Mouse (Mus musculus) layer of hippocampus, adult 11-12 months (tissue): Measurements from ENCODE around the gene Clec1b.
A peak's percentile ranks its signal among the peaks of the same experiment; 100 is the strongest.

ENCODE experiments used
- DNase-seq: peaks from one replicate; pipeline ENCODE4 v3.0.0; 2022; ENCODE audit warnings: low spot score

Clec1b gene

DNA sequence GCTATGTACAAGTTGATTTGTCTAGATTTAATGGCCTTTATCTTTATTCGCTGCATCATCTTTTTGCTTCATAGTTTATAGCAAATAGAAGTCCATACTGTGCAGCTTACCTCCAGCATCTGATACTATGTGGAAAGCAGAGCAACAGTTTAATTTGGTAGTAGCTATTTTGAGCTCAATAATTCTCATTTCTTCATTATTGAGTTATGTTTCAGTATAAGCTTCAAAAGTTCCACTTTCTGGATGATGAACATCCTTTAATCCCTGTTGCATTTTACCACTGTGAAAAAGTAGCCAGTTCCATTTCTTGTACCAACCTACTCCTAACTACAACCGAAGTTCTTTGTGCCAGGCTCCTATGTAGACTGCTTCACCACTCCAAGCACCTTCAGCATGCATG lies 11.5 kb downstream of the Clec1b start, which contains the start of gene Clec9a:
Gene Clec9a, plus strand, starts transcription at position 301 of the 400 bp plus-strand sequence.
- DNase-seq = no peak

DNA sequence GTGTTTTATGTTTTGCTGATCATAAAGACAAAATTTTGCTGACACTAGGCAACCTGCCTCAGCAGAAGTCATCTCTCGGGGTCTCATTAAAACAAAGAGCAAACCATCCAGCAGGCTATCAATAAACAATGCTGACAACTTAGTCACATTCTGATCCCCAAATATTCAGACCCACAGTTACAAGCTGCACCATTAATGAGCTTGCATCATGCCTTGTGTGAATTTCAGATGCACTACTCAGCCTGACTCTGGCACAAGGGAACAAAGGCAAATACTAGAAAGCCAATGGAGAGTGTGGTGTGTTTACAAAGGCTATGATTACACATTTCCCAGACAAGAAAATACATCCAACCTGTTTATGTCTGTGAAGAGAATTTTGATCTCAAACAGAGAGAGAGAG lies 17.1 kb downstream of the Clec1b start:
- no peak for DNase-seq

DNA sequence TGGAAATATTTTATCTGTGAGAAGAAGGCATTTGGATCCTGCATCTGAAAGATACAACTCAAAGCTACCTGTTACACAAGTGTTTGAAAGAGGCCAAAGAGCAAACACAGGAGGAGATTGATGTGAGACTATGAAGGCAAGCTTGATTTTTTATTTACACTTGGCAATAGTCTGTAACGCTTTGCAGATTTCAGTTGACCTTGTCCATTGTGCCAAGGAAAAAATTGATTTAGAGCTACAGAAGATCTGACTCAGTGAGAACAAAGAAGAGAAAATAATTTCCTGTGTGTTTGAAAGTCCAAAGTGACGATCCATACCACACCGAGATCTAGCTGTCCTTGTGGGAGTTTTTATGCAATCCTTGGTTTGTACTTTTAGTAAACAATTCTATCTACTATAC lies 25.2 kb downstream of the Clec1b start:
- no peak for DNase-seq

DNA sequence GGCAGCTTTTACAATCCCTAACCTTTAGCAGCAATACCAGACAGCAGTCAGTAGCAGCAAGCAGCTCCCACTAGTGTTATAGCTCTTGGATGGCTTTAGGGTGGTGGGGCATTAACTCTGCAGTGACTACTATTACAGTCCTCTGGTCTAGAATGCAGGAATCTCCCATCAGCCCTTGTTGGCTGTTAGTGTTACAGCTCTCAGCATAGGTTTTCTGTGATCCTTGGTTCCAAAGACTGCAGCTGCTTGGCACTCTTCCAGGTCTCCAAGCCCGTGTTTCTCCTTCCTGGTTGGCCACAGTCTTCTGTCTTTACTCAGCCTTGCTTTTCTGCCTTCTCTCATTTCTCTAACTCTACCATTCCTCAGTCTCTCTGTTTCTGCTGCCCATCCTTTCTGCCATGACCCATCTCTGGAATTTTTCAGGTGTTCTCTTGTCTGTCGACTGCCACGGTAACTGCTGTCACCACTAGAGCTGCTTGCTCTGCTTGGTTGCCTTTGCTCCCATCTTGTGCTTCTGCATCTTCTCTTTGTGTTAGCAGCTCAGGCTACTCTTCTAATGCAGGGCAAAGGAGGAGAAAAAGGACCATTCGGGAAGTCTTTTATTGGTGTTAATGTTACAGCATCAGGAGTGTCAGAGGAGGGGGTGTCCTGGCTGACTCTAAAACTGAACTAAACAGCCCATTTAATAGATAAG lies 26.1 kb downstream of the Clec1b start:
- no peak for DNase-seq

DNA sequence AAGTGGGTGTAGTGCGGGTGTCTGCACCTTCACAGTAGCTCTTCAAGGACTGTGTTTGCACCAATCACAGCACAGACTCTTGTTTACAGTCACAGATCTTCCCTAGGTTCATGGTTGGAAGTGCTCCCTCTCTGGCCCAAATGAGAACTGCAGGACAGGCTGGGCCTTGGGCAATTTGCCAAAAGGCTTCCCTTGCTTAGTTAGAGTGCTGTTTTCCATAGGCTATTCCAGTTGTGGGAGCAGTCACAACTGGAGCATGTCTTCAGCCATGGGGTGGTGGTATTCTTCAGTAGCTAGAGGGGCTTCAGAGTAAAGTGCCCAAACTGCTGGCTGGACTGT lies 26.6 kb downstream of the Clec1b start:
- peak; percentile 86 for DNase-seq

DNA sequence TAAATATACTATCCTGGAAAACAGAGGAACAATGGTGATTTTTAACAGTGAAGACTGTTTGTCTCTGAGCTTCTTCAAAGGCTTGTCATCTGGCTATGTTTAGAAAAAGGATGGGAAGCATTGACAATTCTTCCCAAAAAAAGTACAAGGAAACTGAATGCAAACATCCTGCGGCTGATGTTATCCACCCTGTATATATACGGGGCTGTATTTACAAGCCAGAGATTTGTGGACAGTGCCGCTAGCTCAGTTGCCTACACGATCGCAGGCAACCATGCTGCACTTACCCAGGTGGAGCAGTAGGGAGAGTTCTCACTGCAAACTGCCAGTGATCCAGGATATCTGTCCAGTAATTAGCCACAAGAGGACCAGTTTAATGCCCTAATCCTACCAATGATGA lies 28.1 kb downstream of the Clec1b start:
- DNase-seq = no peak

DNA sequence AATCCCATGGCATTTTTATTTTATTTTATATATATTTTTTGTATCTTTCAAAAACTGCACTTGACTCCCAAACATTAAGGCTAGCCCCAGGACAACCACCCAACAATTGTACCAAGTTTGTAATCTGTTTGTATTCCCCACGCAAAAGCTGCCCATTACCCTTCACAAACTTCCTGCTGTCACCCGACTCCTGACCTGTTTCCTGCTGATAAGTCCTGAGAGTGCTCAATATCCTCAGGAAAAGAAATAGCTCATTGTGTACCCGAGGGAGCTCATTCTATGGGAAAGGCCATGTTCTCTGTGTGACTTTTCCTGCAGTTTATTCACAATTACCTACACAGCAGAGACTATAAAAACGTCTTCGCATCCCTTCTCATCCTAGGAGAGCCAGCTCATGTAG lies 28.7 kb downstream of the Clec1b start:
- DNase-seq = no peak

DNA sequence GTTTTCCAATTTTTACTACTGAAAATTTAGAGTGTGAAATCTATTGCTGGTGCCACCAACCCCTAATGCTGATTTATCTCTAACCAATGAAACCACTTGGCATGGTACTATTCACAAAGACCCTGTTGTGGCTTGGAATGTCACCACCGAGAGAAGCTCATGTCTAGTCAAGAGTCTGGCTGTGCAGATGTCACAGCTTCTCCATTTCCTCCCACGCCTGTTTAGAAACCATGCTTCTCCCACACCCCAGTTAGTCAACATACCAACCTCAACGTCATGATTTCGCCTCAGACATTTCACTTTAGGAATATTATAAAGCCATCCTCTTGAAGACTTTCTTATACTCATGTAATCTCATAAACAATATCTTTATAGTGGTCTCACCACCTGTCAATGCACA lies 30.2 kb downstream of the Clec1b start:
- DNase-seq = no peak

DNA sequence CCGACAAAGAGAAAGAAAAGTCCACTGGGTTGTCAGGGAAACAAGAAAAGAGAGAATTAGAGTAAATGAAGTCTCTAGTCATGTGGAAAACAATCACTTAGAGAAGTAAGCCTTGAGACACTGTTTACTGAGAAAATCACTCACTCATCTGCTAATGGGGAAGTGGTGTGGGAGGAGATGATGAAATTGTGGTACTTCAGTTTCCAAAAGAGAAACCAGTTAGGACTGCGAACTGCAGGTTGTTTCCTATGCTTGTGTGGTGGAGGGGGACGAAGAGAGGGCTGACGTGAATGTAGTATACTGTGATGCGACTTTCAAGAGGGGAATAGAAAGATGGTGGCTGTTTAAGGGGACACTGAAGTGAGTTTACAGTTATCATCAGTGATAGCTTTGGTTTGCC lies 37.1 kb downstream of the Clec1b start:
- peak; percentile 17 for DNase-seq

DNA sequence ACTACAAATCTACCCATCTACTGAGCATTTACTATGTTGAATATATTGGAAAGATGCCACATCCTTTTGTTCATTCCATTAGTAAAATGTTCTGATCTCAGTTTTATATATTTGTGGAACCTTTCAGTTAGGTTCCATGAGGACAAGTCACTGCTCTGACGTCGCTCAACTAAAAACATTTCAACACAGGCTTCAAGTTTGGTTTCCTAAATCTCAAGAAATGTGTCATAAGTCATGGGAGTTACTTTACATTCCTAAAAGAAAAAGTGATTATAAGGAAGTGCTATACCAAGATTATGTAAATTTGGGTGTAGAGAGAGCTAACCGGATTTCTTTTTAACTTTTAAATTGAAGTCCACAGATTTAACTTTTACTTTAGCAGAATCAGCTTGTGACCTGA lies 38.9 kb downstream of the Clec1b start:
- no peak for DNase-seq

DNA sequence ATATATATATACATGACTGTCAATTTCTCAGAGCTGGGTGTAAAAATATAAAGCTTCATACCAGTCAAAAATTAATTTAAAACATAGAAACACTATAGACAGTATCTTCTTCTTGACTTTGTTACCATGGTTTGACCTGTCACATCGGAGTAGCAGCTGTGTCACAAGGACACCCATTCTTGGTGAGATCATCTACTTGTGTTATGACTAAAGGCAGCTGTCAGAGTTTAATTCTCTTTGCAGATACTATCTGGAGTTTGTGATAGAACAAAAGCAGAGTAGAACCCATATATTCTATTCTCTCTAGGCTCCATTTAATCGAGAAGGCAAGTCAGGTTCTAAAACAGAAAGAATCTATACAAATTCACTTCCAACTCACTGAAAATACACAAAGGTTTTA lies 40.9 kb downstream of the Clec1b start:
- DNase-seq = no peak

DNA sequence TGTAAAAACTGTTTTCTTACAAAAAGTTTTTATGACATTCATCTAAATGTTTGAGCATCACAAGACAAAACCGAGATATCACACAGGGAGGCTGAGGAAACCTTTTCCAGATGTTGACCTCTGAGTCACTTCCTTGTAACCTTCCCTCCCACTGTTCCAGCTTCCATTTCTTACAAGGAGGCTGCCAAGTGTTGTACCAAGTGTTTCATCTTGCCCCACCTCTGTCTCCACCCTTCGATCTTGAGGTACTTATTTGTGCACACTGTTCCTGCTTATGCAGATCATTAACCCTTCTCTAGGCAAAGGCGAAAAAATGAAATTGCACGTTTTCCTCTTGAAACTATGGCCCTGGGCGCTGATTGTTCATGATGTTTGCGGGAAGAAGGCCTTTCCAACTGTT lies 52.6 kb downstream of the Clec1b start:
- DNase-seq = no peak

DNA sequence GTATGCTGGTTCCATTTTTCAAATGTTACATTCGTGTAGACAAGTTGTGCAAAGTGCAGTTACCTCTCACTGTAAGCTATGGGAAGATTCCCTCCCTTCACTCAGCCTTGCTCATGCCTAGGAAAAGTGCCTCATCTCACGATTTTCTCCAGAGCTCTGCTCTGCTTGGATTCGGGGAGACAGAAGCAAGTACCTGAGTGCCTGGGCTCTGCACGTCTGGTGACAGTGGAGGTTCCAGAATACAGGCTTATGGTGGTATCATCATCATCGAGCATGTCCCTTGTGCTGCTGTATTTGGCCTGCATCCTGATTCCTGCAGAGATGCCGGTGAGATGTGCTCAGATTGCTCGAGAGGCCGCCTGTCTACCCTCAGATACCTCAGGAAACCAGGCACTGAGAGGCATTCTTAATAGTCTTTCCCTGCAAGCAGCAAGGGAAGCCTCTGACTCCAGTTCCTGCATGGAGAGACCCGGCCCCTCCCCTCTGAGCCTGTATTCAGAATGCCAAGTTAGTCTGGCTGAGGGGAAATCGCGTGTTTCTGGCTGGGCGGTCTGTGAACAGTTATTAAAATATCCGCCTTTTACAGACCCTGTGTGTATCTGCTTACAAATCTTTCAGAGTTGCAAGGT lies 54.4 kb downstream of the Clec1b start, which contains the start of gene Clec1a:
Gene Clec1a, minus strand, starts transcription at position 590 of the 629 bp plus-strand sequence.
- DNase-seq = no peak
